Mouse (Mus musculus) ES-E14 (cell line): ENCODE data around the gene Far1. TPM values are rescaled to one million over a fixed set of nuclear protein-coding genes. Genes with fewer than 3 reads are reported as not detected.
A peak's percentile ranks its signal among the peaks of the same experiment; 100 is the strongest.

Experiments used
- DNase-seq: peaks from one replicate; pipeline ENCODE4 v3.0.0-alpha.2; 2013; ENCODE audit warnings: low read depth, low spot score
- H3K27ac ChIP-seq: 2 replicates; pipeline ENCODE4 v1.5.1; 2012; ENCODE audit warnings: low read depth, mild to moderate bottlenecking, low read length, moderate library complexity, mixed read lengths; ENCODE audit not compliant: poor library complexity, insufficient read depth, severe bottlenecking
- H3K36me3 ChIP-seq: 2 replicates; pipeline ENCODE4 v1.6.1; 2012; ENCODE audit warnings: mild to moderate bottlenecking, low read length, moderate library complexity, mixed read lengths; ENCODE audit not compliant: control insufficient read depth, poor library complexity, insufficient read depth, severe bottlenecking
- H3K4me1 ChIP-seq, 2 experiments: fragments of 150-350 bp in 1 of 2; sonication (generic) in 1 of 2; 2 replicates each; pipeline ENCODE4 v1.6.1; 2012; ENCODE audit warnings: low read length in 2 of 2, mild to moderate bottlenecking in 1 of 2, mixed read lengths in 1 of 2; ENCODE audit not compliant: control insufficient read depth in 2 of 2, insufficient read depth in 2 of 2, poor library complexity in 1 of 2
- H3K4me3 ChIP-seq, 2 experiments: fragments of 150-350 bp in 1 of 2; sonication (generic) in 1 of 2; 2 replicates each; pipeline ENCODE4 v1.5.1; 2012; ENCODE audit warnings: low read length in 2 of 2, low read depth in 1 of 2, mild to moderate bottlenecking in 1 of 2, mixed read lengths in 1 of 2; ENCODE audit not compliant: insufficient read depth in 1 of 2, poor library complexity in 1 of 2, severe bottlenecking in 1 of 2
- H3K9ac ChIP-seq: 2 replicates; pipeline ENCODE4 v1.6.1; 2012; ENCODE audit warnings: low read depth, mild to moderate bottlenecking, low read length, mixed read lengths; ENCODE audit not compliant: poor library complexity, insufficient read depth, severe bottlenecking
- H3K9me3 ChIP-seq: fragments of 150-350 bp; sonication (generic); 2 replicates; pipeline ENCODE4 v1.6.1; 2012; ENCODE audit warnings: low read depth, mild to moderate bottlenecking, low read length; ENCODE audit not compliant: control insufficient read depth, insufficient read depth
- CHD2 ChIP-seq: IDR thresholded peaks from 2 replicates; pipeline ENCODE4 v1.6.1; 2014; ENCODE audit warnings: mild to moderate bottlenecking, low read depth, low read length, inconsistent platforms
- HCFC1 ChIP-seq: IDR thresholded peaks from 2 replicates; pipeline ENCODE4 v1.6.1; 2012; ENCODE audit warnings: low read length, inconsistent platforms, borderline replicate concordance; ENCODE audit not compliant: insufficient read depth
- MAFK ChIP-seq: IDR thresholded peaks from 2 replicates; pipeline ENCODE4 v1.6.1; 2014; ENCODE audit warnings: mild to moderate bottlenecking, low read depth, low read length, inconsistent platforms; ENCODE audit not compliant: insufficient read depth
- ZC3H11A ChIP-seq: IDR thresholded peaks from 2 replicates; pipeline ENCODE4 v1.6.1; 2012; ENCODE audit warnings: low read depth, mild to moderate bottlenecking, inconsistent platforms, low read length, borderline replicate concordance
- ZNF384 ChIP-seq: IDR thresholded peaks from 2 replicates; pipeline ENCODE4 v1.6.1; 2012; ENCODE audit warnings: low read depth, low read length, inconsistent platforms
- in situ Hi-C, 2 experiments: fragments of 600-800 bp; cut with MboI; formaldehyde crosslinking; loops; one replicate each; pipeline ENCODE4 v1.15.1; 2025; ENCODE audit warnings: low sequenced_read_pairs in 2 of 2, inconsistent platforms in 1 of 2; ENCODE audit not compliant: unreplicated experiment in 2 of 2
- total RNA-seq: library from RNA; depleted of rRNA; stranded (reverse); fragments of 300-350 nt; gene quantifications from 2 replicates; pipeline ENCODE4 v1.2.3, GENCODE M21; 2012

Gene Far1
- total RNA-seq, 1 experiment = 51.1 TPM

- no peaks in the 10 kb centered on the region for H3K4me1 ChIP-seq
- no peak for DNase-seq
- no peak overlapping the region for H3K4me3 ChIP-seq
- in situ Hi-C loops = loop anchor here (10.0 to 25.0 kb wide), 2 partner anchors 210 to 222 kb away; partner anchors contain the start of gene Pth (in 1 of the 2)
- no peak overlapping the region for H3K27ac ChIP-seq
- H3K9ac ChIP-seq = no peak overlapping the region
- H3K9me3 ChIP-seq = no peaks in the 10 kb centered on the region
- H3K36me3 ChIP-seq = no peaks in the 10 kb centered on the region
- TF ChIP-seq HCFC1 (no peak), CHD2 (no peak), ZC3H11A (no peak), ZNF384 (no peak), MAFK (no peak)
Observed at GRCm38 (mm10) chr7:113597231-113597630, 83.6 kb downstream of the Far1 start.

- in situ Hi-C loops = no loop called here
- Histone ChIP-seq H3K27ac (no peak overlapping the region), H3K36me3 (no peaks in the 10 kb centered on the region), H3K9ac (no peak overlapping the region), H3K4me3 (no peak overlapping the region), H3K9me3 (no peaks in the 10 kb centered on the region), H3K4me1 (no peaks in the 10 kb centered on the region)
- TF ChIP-seq HCFC1 (no peak), ZC3H11A (no peak), ZNF384 (no peak)
- DNase-seq = no peak
Observed at GRCm38 (mm10) chr7:113601803-113602202, 88.2 kb downstream of the Far1 start.

GRCm38 (mm10) chr7:113607928-113608327, 94.3 kb downstream of the Far1 start:
- no peaks in the 10 kb centered on the region for H3K4me1 ChIP-seq
- no peaks in the 10 kb centered on the region for H3K9me3 ChIP-seq
- H3K4me3 ChIP-seq = no peak overlapping the region
- in situ Hi-C loops = no loop called here
- H3K36me3 ChIP-seq = no peaks in the 10 kb centered on the region
- no peak overlapping the region for H3K27ac ChIP-seq
- H3K9ac ChIP-seq = no peak overlapping the region
- TF ChIP-seq MAFK (no peak), ZNF384 (no peak), CHD2 (no peak), HCFC1 (no peak), ZC3H11A (no peak)
- DNase-seq = no peak

DNA sequence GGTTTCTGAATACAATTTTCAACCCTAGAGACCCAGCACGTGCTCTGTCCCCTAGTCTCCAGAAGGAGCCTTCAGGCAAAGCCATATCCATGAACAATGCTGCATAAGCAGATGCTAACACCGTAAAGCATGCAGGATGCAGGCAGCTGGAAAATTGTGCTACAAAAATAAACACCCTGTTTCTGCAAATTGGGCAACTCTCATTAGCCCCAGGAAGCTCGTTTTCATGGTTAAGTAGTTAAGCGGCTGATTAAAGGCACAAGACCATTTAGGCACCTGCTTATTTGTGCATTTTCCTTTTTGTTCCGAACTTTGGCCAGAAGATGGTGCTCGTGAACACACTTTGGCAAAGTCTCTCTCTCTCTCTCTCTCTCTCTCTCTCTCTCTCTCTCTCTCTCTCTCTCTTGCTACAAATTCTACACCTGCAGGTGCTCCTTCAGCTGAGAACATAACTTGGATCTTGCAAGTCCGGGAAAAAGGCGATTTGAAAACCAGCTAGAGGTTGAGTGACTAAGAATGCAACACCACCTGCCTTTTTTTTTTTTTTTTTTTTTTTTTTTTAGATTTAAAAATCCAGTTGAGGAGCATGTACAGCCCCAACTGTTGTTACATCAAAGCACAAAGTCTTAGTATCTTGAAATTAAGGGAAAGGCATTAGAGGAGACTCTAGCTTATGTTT, 95.5 kb downstream of the Far1 start:
- Histone ChIP-seq H3K27ac (no peak overlapping the region), H3K9me3 (no peaks in the 10 kb centered on the region), H3K9ac (no peak overlapping the region), H3K4me1 (no peaks in the 10 kb centered on the region), H3K4me3 (no peak overlapping the region), H3K36me3 (no peaks in the 10 kb centered on the region)
- peak; percentile 45 for DNase-seq
- in situ Hi-C loops = no loop called here
- TF ChIP-seq ZNF384 (peak; percentile 83), ZC3H11A (no peak), MAFK (no peak), CHD2 (no peak)

- no peak overlapping the region for H3K9ac ChIP-seq
- in situ Hi-C loops = no loop called here
- TF ChIP-seq MAFK (no peak), HCFC1 (no peak), ZNF384 (no peak)
Observed at GRCm38 (mm10) chr7:113612628-113613027, 99.0 kb downstream of the Far1 start.

More at GRCm38 (mm10) chr7:113612628-113613027, 99.0 kb downstream of the Far1 start:
- no peaks in the 10 kb centered on the region for H3K4me1 ChIP-seq
- no peak for DNase-seq
- H3K9me3 ChIP-seq = no peaks in the 10 kb centered on the region
- no peak overlapping the region for H3K4me3 ChIP-seq
- H3K36me3 ChIP-seq = no peaks in the 10 kb centered on the region
- no peak overlapping the region for H3K27ac ChIP-seq
